Mouse (Mus musculus) liver, postnatal 0 days (tissue): Measurements from ENCODE around the gene Pfn3.
"Not testable (repeated sequence)": the region's sequence is repeated elsewhere in the genome, so short reads cannot be mapped to it uniquely, and the experiment has no call there.

Experiments
- CTCF ChIP-seq: sonication (generic); IDR thresholded peaks from 2 replicates; pipeline ENCODE4 v1.5.1; 2016; ENCODE audit warnings: antibody characterized with exemption, low read depth
- EP300 ChIP-seq: IDR thresholded peaks from 2 replicates; pipeline ENCODE4 v1.6.1; 2016; ENCODE audit warnings: antibody characterized with exemption, low read depth, mild to moderate bottlenecking

DNA sequence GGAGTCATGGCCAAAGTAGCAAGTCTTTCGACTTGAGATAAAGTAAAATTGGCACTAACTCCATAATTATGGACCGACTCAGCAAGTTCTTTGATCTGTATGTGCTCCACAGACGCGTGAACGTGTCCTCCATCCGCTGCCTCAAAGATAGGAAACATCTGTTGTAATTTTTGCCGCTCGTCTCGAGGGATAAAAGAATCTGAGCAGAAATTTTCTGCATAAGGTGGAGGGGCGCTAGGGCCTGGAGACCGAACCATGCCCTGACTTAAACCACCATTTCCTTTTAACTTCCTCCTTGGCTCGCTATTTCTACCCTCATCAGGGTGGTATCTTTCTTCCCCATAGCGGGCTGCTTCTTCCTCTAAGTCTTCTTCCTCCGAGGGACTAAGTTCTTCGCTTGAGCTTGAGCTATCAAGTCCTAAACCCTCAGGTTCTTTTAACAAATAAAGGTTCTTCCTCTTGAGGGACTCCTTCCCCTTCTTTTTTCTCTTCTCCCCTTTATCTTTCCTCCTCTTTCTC, 22.1 kb upstream of the Pfn3 start:
- not testable (repeated sequence) for TF ChIP-seq CTCF, EP300
